Mouse (Mus musculus): Measurements from ENCODE around the gene Sass6.
"Not testable (repeated sequence)": the region's sequence is repeated elsewhere in the genome, so short reads cannot be mapped to it uniquely, and the experiment has no call there.

Sass6 gene

DNA sequence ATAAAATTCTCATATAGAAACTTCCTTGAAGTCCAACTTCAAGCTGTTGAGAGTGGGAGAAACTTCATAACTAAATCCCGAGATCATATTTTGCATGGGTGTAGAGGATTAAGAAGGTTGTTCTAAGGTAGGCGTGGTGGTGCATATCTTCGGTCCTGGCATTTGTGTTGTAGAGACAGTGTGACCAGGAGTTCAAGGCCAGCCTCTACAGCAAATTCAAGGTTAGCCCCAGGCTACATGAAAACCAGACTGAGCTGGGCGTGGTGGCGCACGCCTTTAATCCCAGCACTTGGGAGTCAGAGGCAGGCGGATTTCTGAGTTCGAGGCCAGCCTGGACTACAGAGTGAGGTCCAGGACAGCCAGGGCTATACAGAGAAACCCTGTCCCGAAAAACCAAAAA lies 69.5 kb downstream of the Sass6 start:
- not testable (repeated sequence) for DNase-seq (ENCODE audit: low spot score)
